Mouse (Mus musculus): ENCODE results near the gene Smim14.

DNA sequence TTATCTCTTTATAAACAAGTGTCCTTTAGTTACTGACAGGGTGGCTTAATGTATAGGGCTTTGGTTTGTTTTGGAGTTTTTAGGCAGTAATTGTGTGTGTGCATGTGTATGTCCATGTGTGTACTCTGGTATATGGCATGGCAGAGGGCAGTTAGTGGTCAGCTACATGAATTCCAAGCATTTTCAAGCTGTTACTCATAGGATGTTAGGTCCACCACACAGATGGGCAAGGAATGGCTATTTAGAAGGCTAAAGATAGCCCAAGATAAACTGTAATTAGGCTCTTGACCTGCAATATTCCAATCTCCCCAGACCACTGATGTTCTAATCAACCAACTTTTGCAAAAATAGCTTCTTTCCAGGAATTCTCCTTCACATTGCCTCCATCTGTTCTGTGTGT, 98.9 kb downstream of the Smim14 start:
- no peak for TF ChIP-seq CTCF (IDR thresholded peaks at IDR 0.05; ENCODE audit: extremely low read depth, insufficient read depth, insufficient read length, insufficient replicate concordance)
- TF ChIP-seq POLR2A (IDR thresholded peaks at IDR 0.05; ENCODE audit: low read depth, low read length), result no peak

All from spleen, adult 2 months (tissue).